Mouse (Mus musculus) kidney, postnatal 14 days (tissue): ENCODE measurements around the gene Hgfac.

Experiments used
- DNase-seq: peaks from one replicate; pipeline ENCODE4 v3.0.0; 2022; ENCODE audit warnings: mixed read lengths

Hgfac gene

GRCm38 (mm10) chr5:35041268-35041829 is at the start of gene Hgfac:
TSS of gene Hgfac (plus strand) at chr5:35041509.
- DNase-seq: peak; percentile 91

- no peak for DNase-seq
Observed at GRCm38 (mm10) chr5:34998754-34999153, 42.6 kb upstream of the Hgfac start.

- no peak for DNase-seq
Observed at GRCm38 (mm10) chr5:34999281-34999680, 42.0 kb upstream of the Hgfac start.

- no peak for DNase-seq
Observed at GRCm38 (mm10) chr5:35000323-35000722, 41.0 kb upstream of the Hgfac start.

- no peak for DNase-seq
Observed at GRCm38 (mm10) chr5:35001144-35001543, 40.2 kb upstream of the Hgfac start.

- peak; percentile 34 for DNase-seq
Observed at GRCm38 (mm10) chr5:35003611-35004162, 37.6 kb upstream of the Hgfac start.

GRCm38 (mm10) chr5:35004769-35005168 is 36.5 kb upstream of the Hgfac start:
- DNase-seq: no peak

- no peak for DNase-seq
Observed at GRCm38 (mm10) chr5:35005659-35006058, 35.6 kb upstream of the Hgfac start.

- no peak for DNase-seq
Observed at GRCm38 (mm10) chr5:35006599-35006998, 34.7 kb upstream of the Hgfac start.

GRCm38 (mm10) chr5:35009163-35009562 is 32.1 kb upstream of the Hgfac start:
- DNase-seq: no peak

GRCm38 (mm10) chr5:35010656-35011055 is 30.7 kb upstream of the Hgfac start:
- no peak for DNase-seq

- DNase-seq: no peak
Observed at GRCm38 (mm10) chr5:35011156-35011923, 30.0 kb upstream of the Hgfac start.

GRCm38 (mm10) chr5:35014036-35014435 is 27.3 kb upstream of the Hgfac start:
- no peak for DNase-seq

- DNase-seq: no peak
Observed at GRCm38 (mm10) chr5:35019673-35020300, 21.5 kb upstream of the Hgfac start.

- no peak for DNase-seq
Observed at GRCm38 (mm10) chr5:35020410-35021241, 20.7 kb upstream of the Hgfac start.

GRCm38 (mm10) chr5:35024975-35025374 is 16.3 kb upstream of the Hgfac start:
- peak; percentile 77 for DNase-seq

GRCm38 (mm10) chr5:35029303-35029702 is 12.0 kb upstream of the Hgfac start:
- DNase-seq: no peak

- DNase-seq: no peak
Observed at GRCm38 (mm10) chr5:35029755-35030154, 11.6 kb upstream of the Hgfac start.

- peak; percentile 43 for DNase-seq
Observed at GRCm38 (mm10) chr5:35033068-35033467, 8.2 kb upstream of the Hgfac start.

- no peak for DNase-seq
Observed at GRCm38 (mm10) chr5:35033619-35034018, 7.7 kb upstream of the Hgfac start.

GRCm38 (mm10) chr5:35035141-35035540 is 6.2 kb upstream of the Hgfac start:
- no peak for DNase-seq

- peak; percentile 32 for DNase-seq
Observed at GRCm38 (mm10) chr5:35035795-35036194, 5.5 kb upstream of the Hgfac start.

- DNase-seq: no peak
Observed at GRCm38 (mm10) chr5:35037438-35037837, 3.9 kb upstream of the Hgfac start.
